ENCODE assay signal across 20 mouse cellular contexts in genomic region chr12:32838954-32839353, GRCm38 (mm10). TPM values are rescaled to one million over a fixed set of nuclear protein-coding genes. Genes with fewer than 3 reads are reported as not detected.
DNase-seq lines count a peak whose midpoint lies in the region; ATAC-seq and TF ChIP-seq lines count a peak whose summit lies in the region.
"Had no signal": no experiment of that assay in that cellular context is flagged by ENCODE, and none has a peak within 500 bp of the region (broad histone marks: within the 10 kb centered on the region; RNA-seq: fewer than 3 reads in every experiment).

No protein-coding gene starts in this region.

- H3K4me3 ChIP-seq in gastrocnemius, adult 2 months, result no peak overlapping the region
- no peak overlapping the region for H3K4me3 ChIP-seq in heart, embryonic 12.5 days
- no peak overlapping the region for H3K4me3 ChIP-seq in layer of hippocampus, adult 2 months
- no peak overlapping the region for H3K4me3 ChIP-seq in CH12.LX (replicated peaks in 1 of 3; ENCODE audit: low read depth in 2 of 3, low read length in 2 of 3, poor library complexity in 1 of 3)

- no peak for TF ChIP-seq CTCF in gastrocnemius, adult 2 months (IDR thresholded peaks at IDR 0.05)
- no peak for TF ChIP-seq CTCF in layer of hippocampus, adult 2 months (conservative IDR thresholded peaks at IDR 0.05)
- TF ChIP-seq CTCF in CH12.LX (conservative IDR thresholded peaks at IDR 0.05 in 1 of 2, IDR thresholded peaks at IDR 0.05 in 1 of 2; ENCODE audit: low read depth in 2 of 2, low read length in 2 of 2), result no peak

- dilution Hi-C loops in CH12.LX (cut with MboI; ENCODE audit: extremely low pct_ligation_motif_present, extremely low pct_unique_long_range_greater_than_20kb, low sequenced_read_pairs), result no loop called here

- TF ChIP-seq EP300 in CH12.LX (IDR thresholded peaks at IDR 0.05; ENCODE audit: low read length), result no peak

- intact Hi-C loops in gastrocnemius, adult 2 months (cut with DNase I), result no loop called here
- intact Hi-C loops in gastrocnemius, postnatal 14 days (cut with DNase I; ENCODE audit: low total_unique reads), result no loop called here
- intact Hi-C loops in left cerebral cortex, postnatal 4 days (cut with DNase I), result no loop called here

- peak overlapping the region; percentile 88 for H3K27ac ChIP-seq in gastrocnemius, adult 2 months
- no peak overlapping the region for H3K27ac ChIP-seq in heart, embryonic 12.5 days (ENCODE audit: poor library complexity, severe bottlenecking)
- H3K27ac ChIP-seq in layer of hippocampus, adult 2 months, result peak overlapping the region; percentile 28; the same call in 1 of the 2 replicates
- H3K27ac ChIP-seq in CH12.LX (ENCODE audit: insufficient read depth, low read depth), result no peak overlapping the region

- TF ChIP-seq RAD21 in CH12.LX (IDR thresholded peaks at IDR 0.05; ENCODE audit: low read depth, low read length), result no peak

- H3K4me2 ChIP-seq in heart, embryonic 12.5 days, result no peak overlapping the region
- no peak overlapping the region for H3K4me2 ChIP-seq in CH12.LX (ENCODE audit: insufficient read depth, low read depth, poor library complexity, severe bottlenecking)

- in situ Hi-C loops in CH12.LX (cut with MboI; ENCODE audit: low pct_ligation_motif_present, low pct_unique_long_range_greater_than_20kb, low sequenced_read_pairs), result no loop called here

- 94% methylated on average over 9 of the region's 9 CpGs for whole genome bisulfite sequencing in heart, embryonic 12.5 days

- DNase-seq in gastrocnemius, adult 2 months, result no peak
- DNase-seq in gastrocnemius, postnatal 14 days, result no peak
- DNase-seq in heart, adult 11 months, result peak; percentile 71
- no peak for DNase-seq in layer of hippocampus, adult 2 months (ENCODE audit: low spot score in 2 of 2)
- DNase-seq in layer of hippocampus, postnatal 25 days (ENCODE audit: extremely low spot score in 1 of 2, low spot score in 1 of 2), result no peak
- no peak for DNase-seq in CH12.LX (ENCODE audit: extremely low read depth)
- no peak for DNase-seq in left cerebral cortex, postnatal 4 days
- DNase-seq: adrenal gland, adult 2 months; adrenal gland, adult 8-10 months; adrenal gland, postnatal 10 days; adrenal gland, postnatal 14 days; adrenal gland, postnatal 25 days; adrenal gland, postnatal 36 days; B cell, adult 2 months; cerebellum, adult 11 months had no signal

- no peaks in the 10 kb centered on the region for H3K27me3 ChIP-seq in heart, embryonic 12.5 days (replicated peaks)
- no peaks in the 10 kb centered on the region for H3K27me3 ChIP-seq in CH12.LX (replicated peaks)
- H3K27me3 ChIP-seq: Patski had no signal

- H3K4me1 ChIP-seq in heart, embryonic 12.5 days (replicated peaks), result peaks cover 22% of the 10 kb centered on the region
- peaks cover 0 to 10% of the 10 kb centered on the region in 2 experiments; a peak in 2 of 4 replicates for H3K4me1 ChIP-seq in CH12.LX (ENCODE audit: control insufficient read depth in 1 of 2, insufficient read depth in 2 of 2)

- H3K9me3 ChIP-seq in heart, embryonic 12.5 days (replicated peaks), result no peaks in the 10 kb centered on the region
- H3K9me3 ChIP-seq in CH12.LX (replicated peaks; ENCODE audit: low read length), result peaks cover under 1% of the 10 kb centered on the region
- H3K9me3 ChIP-seq: G1E had no signal

- H3K79me2 ChIP-seq in CH12.LX (replicated peaks; ENCODE audit: control insufficient read depth, extremely low read depth, insufficient read depth, poor library complexity, severe bottlenecking), result no peaks in the 10 kb centered on the region; the same call in 1 of the 2 replicates

- peaks cover 33% of the 10 kb centered on the region for H3K36me3 ChIP-seq in heart, embryonic 12.5 days
- peaks cover 44 to 94% of the 10 kb centered on the region in 2 experiments for H3K36me3 ChIP-seq in CH12.LX (replicated peaks in 1 of 2; ENCODE audit: control insufficient read depth in 1 of 2, insufficient read depth in 1 of 2, low read length in 1 of 2)

- no peak for ATAC-seq in heart, embryonic 12.5 days (ENCODE audit: insufficient number of reproducible peaks, low FRiP score)
- ATAC-seq: activated CD4-positive, CD25-positive, alpha-beta regulatory T cell, adult 4 months; CD4-positive, CD25-positive, alpha-beta regulatory T cell, adult 4 months; Patski had no signal

- TF ChIP-seq POLR2A in CH12.LX (IDR thresholded peaks at IDR 0.05; ENCODE audit: low read depth, low read length), result no peak

- H3K9ac ChIP-seq in heart, embryonic 12.5 days, result no peak overlapping the region
- H3K9ac ChIP-seq in CH12.LX (ENCODE audit: insufficient read depth, low read depth), result no peak overlapping the region

TF ChIP-seq in CH12.LX, 34 proteins besides CTCF, POLR2A, EP300 and RAD21:
- TF ChIP-seq POLR2AphosphoS2 (IDR thresholded peaks at IDR 0.05; ENCODE audit: low read depth, low read length) (0 out of 2 replicates have a peak, but pooled peaks have one; percentile 65), MAZ (IDR thresholded peaks at IDR 0.05; ENCODE audit: low read depth, low read length) (no peak)

RNA-seq across cellular contexts. Expression of gene Nampt, which starts 19.6 kb away (rescaled TPM):
- total RNA-seq in gastrocnemius, adult 2 months (2021), result 10 to 100 TPM; 90.3 to 94.4 TPM
- 10 to 100 TPM; 43.0 to 43.3 TPM for total RNA-seq in gastrocnemius, postnatal 14 days (2021)
- 18.9 TPM in 2 replicates for polyA plus RNA-seq in heart, embryonic 12.5 days (2016; fragmentation: Nextera tagmentation; extraction: Ambion mirVana)
- 10 to 100 TPM; 41.3 to 42.9 TPM for total RNA-seq in layer of hippocampus, adult 2 months (2021)
- 10 to 100 TPM; 42.2 to 45.5 TPM for total RNA-seq in layer of hippocampus, postnatal 25 days (2021)
- 48.7 and 50.5 TPM in 2 replicates for total RNA-seq in CH12.LX (2012; rRNA removed)
- 206 and 222 TPM in 2 replicates for total RNA-seq in CH12.LX (2014; rRNA removed)
- polyA plus RNA-seq in CH12.LX (2012; ENCODE audit: insufficient read length, low read depth), result 84.5 and 95.6 TPM in 2 replicates
- total RNA-seq in left cerebral cortex, postnatal 4 days (2021), result 10 to 100 TPM; 40.0 to 44.2 TPM

Comparison
In these comparisons a context has a peak if more than half of its experiments do, and no peak if none do; other contexts are left out.
1. H3K27ac ChIP-seq: peak in gastrocnemius, adult 2 months (single experiment) and layer of hippocampus, adult 2 months (single experiment); none in heart, embryonic 12.5 days (single experiment) and CH12.LX (single experiment).